Mouse (Mus musculus) hindbrain, embryonic 13.5 days (tissue): ENCODE measurements around the gene Nacc1. TPM values are rescaled to one million over a fixed set of nuclear protein-coding genes. Genes with fewer than 3 reads are reported as not detected.

Source experiments
- ATAC-seq: fragments of 200-750 bp; cut with Nextera tagmentation; 2 replicates; pipeline ENCODE4 v1.8.0; 2017; ENCODE audit warnings: moderate TSS enrichment; ENCODE audit not compliant: low FRiP score
- H3K27ac ChIP-seq: fragments of 300-500 bp; sonication (generic); 2 replicates; pipeline ENCODE4 v1.5.1; 2015; ENCODE audit warnings: inconsistent platforms, mild to moderate bottlenecking, moderate library complexity
- H3K27me3 ChIP-seq: fragments of 300-500 bp; sonication (generic); 2 replicates; pipeline ENCODE4 v1.6.1; 2015; ENCODE audit warnings: mild to moderate bottlenecking, inconsistent platforms
- H3K36me3 ChIP-seq: fragments of 300-500 bp; sonication (generic); 2 replicates; pipeline ENCODE4 v1.6.1; 2015; ENCODE audit warnings: mild to moderate bottlenecking, inconsistent platforms
- H3K4me1 ChIP-seq: fragments of 300-500 bp; sonication (generic); replicated peaks from 2 replicates; pipeline ENCODE4 v1.6.1; 2015; ENCODE audit warnings: inconsistent platforms
- H3K4me2 ChIP-seq: fragments of 300-500 bp; sonication (generic); 2 replicates; pipeline ENCODE4 v1.6.1; 2015; ENCODE audit warnings: inconsistent platforms, mild to moderate bottlenecking, moderate library complexity
- H3K4me3 ChIP-seq: fragments of 300-500 bp; sonication (generic); 2 replicates; pipeline ENCODE4 v1.5.1; 2015; ENCODE audit warnings: mild to moderate bottlenecking, inconsistent platforms
- H3K9ac ChIP-seq: fragments of 300-500 bp; sonication (generic); 2 replicates; pipeline ENCODE4 v1.6.1; 2015; ENCODE audit warnings: mild to moderate bottlenecking, inconsistent platforms
- H3K9me3 ChIP-seq: fragments of 300-500 bp; sonication (generic); 2 replicates; pipeline ENCODE4 v1.6.1; 2016; ENCODE audit warnings: inconsistent platforms
- WGBS: fragments of 180-500 bp; shearing (Covaris S2); methylation state at CpG from one replicate; pipeline ENCODE4 v1.1.7; 2015; 5-methylcytosine and 5-hydroxymethylcytosine counted together
- polyA plus RNA-seq: library from polyadenylated mRNA; unstranded; fragments of >200 nt; fragmentation: Nextera tagmentation; extraction: Ambion mirVana; gene quantifications from 2 replicates; pipeline ENCODE4 v1.2.1, GENCODE M21; 2015

The Nacc1 gene
- polyA plus RNA-seq, 1 experiment from 2014 or later: 13.7 TPM

DNA sequence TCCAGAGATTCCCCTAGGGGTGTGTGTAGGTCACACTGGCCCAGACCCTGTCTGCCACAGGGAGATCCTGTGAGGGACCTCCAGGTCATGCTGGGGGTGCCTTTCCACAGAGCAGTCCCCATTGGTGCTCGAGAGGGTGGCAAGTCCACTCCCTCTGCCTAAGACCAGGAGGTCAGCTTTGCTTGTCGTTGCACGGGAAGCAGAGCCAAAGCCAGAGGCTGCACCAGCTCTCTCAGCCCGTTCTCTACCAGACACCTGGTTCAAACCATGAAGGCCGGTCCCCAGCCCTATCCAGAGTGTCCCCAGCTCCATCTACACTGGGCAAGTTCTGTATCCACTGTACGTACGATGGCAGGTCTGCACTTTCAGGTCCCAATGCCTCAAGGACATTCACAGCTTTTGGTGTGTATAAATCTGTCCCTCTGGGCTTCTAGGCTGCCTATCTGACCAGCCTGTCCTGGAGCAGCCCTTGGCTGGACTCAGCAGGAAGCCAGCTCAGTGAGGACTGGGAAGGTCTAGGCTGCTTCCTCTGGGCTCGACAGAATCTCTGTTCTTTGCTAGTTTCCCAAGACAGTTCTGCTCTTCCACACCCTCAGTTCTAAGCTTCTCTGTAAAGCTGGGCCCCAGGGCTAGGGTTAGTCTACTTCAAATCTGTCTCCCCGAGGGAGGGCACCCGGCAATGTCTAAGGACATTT, 37.7 kb upstream of the Nacc1 start:
- ATAC-seq: no peak
- H3K9ac ChIP-seq: peak overlapping the region; percentile 55; the same call in 1 of the 2 replicates
- peaks cover 19% of the 10 kb centered on the region for H3K36me3 ChIP-seq
- no peak overlapping the region for H3K4me3 ChIP-seq
- peaks cover 52% of the 10 kb centered on the region for H3K27me3 ChIP-seq
- peaks cover 77% of the 10 kb centered on the region for H3K4me1 ChIP-seq
- H3K4me2 ChIP-seq: no peak overlapping the region
- 68% methylated on average over 10 of the region's 10 CpGs for WGBS
- H3K9me3 ChIP-seq: no peaks in the 10 kb centered on the region
- H3K27ac ChIP-seq: peak overlapping the region; percentile 89

DNA sequence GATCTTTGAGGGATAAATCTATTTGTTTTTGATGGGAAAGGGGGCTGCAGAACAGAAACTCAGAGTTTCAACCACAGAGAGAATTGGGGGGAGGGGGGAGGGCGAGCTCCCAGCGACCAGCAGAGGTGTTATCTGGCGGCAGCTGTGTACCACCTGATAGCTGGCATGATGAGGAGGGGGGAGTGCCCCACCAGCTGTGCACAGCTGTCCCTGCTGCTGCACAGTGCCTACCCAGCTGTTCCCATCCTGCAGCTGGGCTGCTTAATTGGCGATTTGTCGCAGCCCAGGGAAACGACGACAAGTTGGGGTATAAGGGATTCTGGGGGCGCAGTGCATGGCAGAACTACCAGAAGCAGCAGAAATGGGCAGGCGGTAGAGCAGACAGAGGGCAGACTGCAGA, 37.0 kb upstream of the Nacc1 start:
- no peak for ATAC-seq
- no peak overlapping the region for H3K4me2 ChIP-seq
- H3K27ac ChIP-seq: peak overlapping the region; percentile 89
- H3K27me3 ChIP-seq: peaks cover 54% of the 10 kb centered on the region
- WGBS: 42% methylated on average over 9 of the region's 9 CpGs
- H3K9me3 ChIP-seq: no peaks in the 10 kb centered on the region
- H3K4me1 ChIP-seq: peaks cover 73% of the 10 kb centered on the region
- H3K9ac ChIP-seq: peak overlapping the region; percentile 55; the same call in 1 of the 2 replicates
- no peak overlapping the region for H3K4me3 ChIP-seq
- H3K36me3 ChIP-seq: peaks cover 26% of the 10 kb centered on the region

DNA sequence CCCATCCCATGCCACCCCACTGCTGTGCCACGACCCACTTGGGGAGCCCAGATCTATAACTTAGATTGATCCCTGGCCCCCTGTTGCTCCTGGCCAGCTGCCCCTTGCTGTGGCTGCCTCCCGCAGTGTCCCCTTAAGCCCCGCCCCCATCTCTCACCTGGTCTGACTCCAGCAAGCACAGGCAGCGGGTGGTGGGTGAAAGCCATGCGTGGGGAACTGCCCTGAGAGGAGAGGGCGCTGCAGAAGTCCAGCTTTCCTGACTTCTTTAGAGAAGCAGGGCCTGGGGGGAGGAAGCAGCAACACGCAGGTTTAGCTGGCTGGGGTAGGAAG, 35.9 kb upstream of the Nacc1 start:
- Histone ChIP-seq H3K27me3 (peaks cover 64% of the 10 kb centered on the region), H3K4me2 (peak overlapping the region; percentile 26; the same call in 1 of the 2 replicates), H3K4me3 (no peak overlapping the region), H3K4me1 (peaks cover 62% of the 10 kb centered on the region), H3K36me3 (peaks cover 32% of the 10 kb centered on the region), H3K9me3 (no peaks in the 10 kb centered on the region), H3K27ac (peak overlapping the region; percentile 89), H3K9ac (peak overlapping the region; percentile 63)
- WGBS: 24% methylated on average over 7 of the region's 7 CpGs
- ATAC-seq: no peak

DNA sequence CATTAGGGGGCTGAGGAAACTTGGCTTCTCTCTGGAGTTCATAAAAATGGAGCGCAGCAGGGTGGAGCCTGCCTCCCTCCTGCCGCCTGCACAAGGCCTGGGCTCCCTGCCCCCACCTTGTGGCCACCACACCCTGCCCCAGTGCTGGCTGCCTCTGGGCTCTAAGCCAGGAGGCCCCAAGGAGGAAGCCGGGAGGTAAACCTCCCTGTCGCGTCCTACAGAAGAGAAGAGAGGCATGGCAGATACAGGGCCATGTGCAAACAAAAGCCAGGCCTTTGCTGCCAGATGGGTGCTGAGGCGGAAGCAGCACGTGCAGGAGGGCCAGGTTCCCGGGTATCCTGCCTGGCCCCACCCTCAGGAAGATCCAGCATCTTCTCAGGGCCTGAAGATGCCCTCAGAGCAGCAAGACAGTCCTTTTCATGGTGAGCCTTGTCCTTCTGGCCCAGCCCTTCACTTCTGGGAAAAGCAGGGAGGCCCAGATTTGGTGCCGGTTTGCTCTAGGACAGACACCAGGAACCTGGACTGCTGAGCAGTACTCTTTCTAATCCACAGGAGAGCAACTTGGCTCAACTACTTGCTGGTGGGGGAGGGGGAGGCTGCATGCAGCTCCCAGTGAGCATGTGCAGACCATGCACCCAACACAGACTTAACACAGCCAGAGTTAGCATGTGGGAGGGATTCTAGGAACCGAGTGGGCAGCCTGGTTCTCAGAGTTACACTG, 35.3 kb upstream of the Nacc1 start, which contains the start of gene G430095P16Rik:
Gene G430095P16Rik, plus strand, starts transcription at position 158 of the 721 bp plus-strand sequence.
- Histone ChIP-seq H3K9ac (peak within 1 kb of the TSS; percentile 63), H3K36me3 (peaks cover 32% of the 10 kb centered on the region), H3K4me2 (peak within 1 kb of the TSS; percentile 26), H3K4me1 (peaks cover 57% of the 10 kb centered on the region), H3K9me3 (no peaks in the 10 kb centered on the region), H3K27ac (peak within 1 kb of the TSS; percentile 89), H3K4me3 (no peak within 1 kb of the TSS), H3K27me3 (peaks cover 66% of the 10 kb centered on the region)
- WGBS: 13% methylated on average over 10 of the region's 10 CpGs
- peak; percentile 83 for ATAC-seq

DNA sequence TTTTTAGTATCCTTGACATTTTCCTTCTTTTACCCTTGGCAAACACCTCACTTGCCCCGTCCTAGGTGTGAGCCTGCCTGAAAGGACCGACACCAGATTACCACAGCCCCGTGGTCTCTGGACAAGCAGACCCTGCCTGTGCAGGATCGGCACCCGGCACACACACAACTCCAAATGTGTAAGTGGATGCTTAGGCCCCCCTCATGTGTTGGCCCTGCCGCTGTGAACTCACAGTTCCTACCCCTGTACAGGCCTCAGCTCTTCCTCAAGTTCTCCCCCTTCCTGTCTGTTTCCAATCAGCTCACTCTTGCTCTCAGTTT, 34.8 kb upstream of the Nacc1 start:
- no peaks in the 10 kb centered on the region for H3K9me3 ChIP-seq
- H3K27me3 ChIP-seq: peaks cover 71% of the 10 kb centered on the region
- WGBS: 61% methylated on average over 6 of the region's 6 CpGs
- ATAC-seq: peak; percentile 8; the same call in 1 of the 2 replicates
- H3K4me2 ChIP-seq: no peak overlapping the region
- 0 out of 2 replicates have a peak overlapping the region, but pooled peaks have one; percentile 19 for H3K9ac ChIP-seq
- H3K27ac ChIP-seq: peak overlapping the region; percentile 89
- H3K36me3 ChIP-seq: peaks cover 32% of the 10 kb centered on the region
- H3K4me1 ChIP-seq: peaks cover 54% of the 10 kb centered on the region
- no peak overlapping the region for H3K4me3 ChIP-seq

DNA sequence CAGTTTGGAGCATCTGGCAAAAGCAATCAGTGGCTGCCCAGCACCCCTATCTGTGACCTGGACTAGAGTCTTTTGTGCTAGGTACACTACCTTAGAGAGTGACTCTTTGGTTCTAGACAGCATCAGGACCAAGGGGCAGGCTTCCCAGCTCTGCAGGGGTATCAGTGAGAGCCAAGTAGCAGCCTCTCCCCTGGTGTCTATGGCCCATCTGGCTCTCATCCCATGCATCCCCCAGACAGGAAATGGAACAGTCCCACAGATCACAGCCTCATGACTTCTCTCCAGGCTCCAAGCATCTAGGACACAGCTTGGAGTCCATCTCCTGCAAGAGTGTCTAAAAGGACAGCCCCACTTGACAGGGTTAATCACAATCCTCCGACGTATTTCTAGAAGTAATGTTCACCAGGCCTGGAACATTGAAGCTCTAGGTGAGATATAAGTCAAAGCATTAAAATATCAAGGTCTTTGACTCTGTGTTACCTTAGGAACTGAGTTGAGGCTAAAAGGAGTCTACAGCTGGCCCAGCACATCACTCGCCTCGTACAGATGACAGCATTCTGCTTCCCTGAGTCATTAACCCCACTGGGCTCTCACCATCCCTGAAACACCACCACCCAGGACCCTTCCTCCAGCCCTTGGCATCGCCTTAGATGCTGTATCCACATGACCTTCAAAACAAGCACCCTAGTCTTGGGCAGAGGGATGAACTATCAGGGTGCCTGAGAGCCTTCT, 31.5 kb upstream of the Nacc1 start:
- 82% methylated on average over 5 of the region's 5 CpGs for WGBS
- Histone ChIP-seq H3K4me3 (no peak overlapping the region), H3K27ac (no peak overlapping the region), H3K36me3 (peaks cover 20% of the 10 kb centered on the region; the same call in 1 of the 2 replicates), H3K9ac (no peak overlapping the region), H3K4me1 (peaks cover 39% of the 10 kb centered on the region), H3K4me2 (no peak overlapping the region), H3K9me3 (no peaks in the 10 kb centered on the region), H3K27me3 (peaks cover 81% of the 10 kb centered on the region)
- no peak for ATAC-seq

DNA sequence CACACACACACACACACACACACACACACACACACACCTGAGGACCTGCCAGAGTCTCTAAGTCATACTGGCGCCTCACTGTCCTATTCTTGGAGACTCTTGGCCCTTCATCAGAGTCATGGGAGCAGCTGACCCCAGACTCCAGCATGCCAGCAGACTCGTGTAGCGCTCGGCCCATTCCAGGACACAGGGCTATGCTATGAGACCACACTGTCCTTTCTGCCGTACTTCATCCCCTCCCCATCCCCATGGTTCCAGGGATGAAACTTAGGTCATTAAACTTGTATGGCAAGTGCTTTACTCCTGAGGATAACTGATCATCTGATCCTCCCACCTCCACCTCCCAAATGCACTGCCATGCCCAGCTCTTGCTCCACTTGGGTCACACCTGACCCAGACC, 30.8 kb upstream of the Nacc1 start:
- H3K27me3 ChIP-seq: peaks cover 83% of the 10 kb centered on the region

DNA sequence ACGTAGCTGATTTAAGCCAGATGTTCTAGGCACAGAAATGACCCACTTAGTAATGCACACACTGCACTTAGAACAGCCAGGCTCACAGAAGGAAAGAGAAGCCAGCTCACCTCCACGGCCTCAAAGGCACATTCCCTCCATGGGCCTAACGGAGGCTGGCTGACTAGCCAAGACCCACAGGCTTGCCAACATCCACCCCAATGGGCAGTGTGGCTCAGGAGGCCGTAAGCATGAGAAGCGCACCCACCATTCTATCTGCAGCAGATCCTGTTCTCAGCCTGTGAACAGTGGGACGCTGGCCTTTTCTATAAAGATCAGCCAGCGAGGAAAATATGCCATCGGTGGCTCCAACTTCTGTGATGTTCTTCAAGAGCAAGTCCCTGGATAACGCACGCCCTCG, 29.1 kb upstream of the Nacc1 start:
- H3K4me1 ChIP-seq: peaks cover 42% of the 10 kb centered on the region
- no peak overlapping the region for H3K4me2 ChIP-seq
- no peak overlapping the region for H3K9ac ChIP-seq
- 87% methylated on average over 11 of the region's 11 CpGs for WGBS
- ATAC-seq: no peak
- H3K27ac ChIP-seq: 0 out of 2 replicates have a peak overlapping the region, but pooled peaks have one; percentile 35
- no peaks in the 10 kb centered on the region for H3K9me3 ChIP-seq
- H3K27me3 ChIP-seq: peaks cover 76% of the 10 kb centered on the region
- no peak overlapping the region for H3K4me3 ChIP-seq
- peaks cover 20% of the 10 kb centered on the region; the same call in 1 of the 2 replicates for H3K36me3 ChIP-seq

More for the DNA sequence above, 30.8 kb upstream of the Nacc1 start:
- H3K4me3 ChIP-seq: no peak overlapping the region
- no peak overlapping the region for H3K27ac ChIP-seq
- H3K4me1 ChIP-seq: peaks cover 39% of the 10 kb centered on the region
- WGBS: 89% methylated on average over 5 of the region's 5 CpGs
- H3K9me3 ChIP-seq: no peaks in the 10 kb centered on the region
- H3K36me3 ChIP-seq: peaks cover 20% of the 10 kb centered on the region; the same call in 1 of the 2 replicates
- no peak overlapping the region for H3K9ac ChIP-seq
- ATAC-seq: no peak
- H3K4me2 ChIP-seq: no peak overlapping the region

DNA sequence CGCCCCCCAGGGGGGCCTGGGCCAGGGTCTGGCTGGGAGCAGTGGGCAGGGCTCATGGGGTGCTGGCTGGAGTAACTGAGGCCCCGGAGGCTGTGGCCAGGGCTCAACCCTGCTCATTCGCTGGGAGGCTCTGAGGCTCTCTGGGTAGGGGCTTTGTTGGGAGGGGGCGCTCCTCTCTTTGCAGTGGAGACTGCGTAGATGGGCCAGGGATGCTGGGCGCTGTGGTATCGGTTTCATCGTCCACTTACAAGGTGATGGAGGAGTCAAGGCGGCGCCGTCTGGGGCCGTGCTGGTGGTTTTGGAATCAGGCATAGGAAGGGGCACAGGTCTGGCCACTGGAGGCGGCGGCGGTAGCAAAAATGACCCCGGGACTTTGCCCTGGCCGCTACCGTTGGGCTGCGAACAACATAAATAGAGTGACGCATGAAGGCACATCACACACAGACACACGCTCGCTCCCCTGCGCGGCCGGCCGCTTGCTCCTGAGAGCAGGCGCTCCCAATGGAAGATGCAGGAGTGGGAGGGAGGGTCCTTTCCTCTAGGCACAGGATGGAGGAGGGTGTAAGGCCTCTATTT, 28.3 kb upstream of the Nacc1 start:
- peaks cover 15% of the 10 kb centered on the region; the same call in 1 of the 2 replicates for H3K36me3 ChIP-seq
- peak overlapping the region; percentile 75 for H3K27ac ChIP-seq
- H3K4me1 ChIP-seq: peaks cover 50% of the 10 kb centered on the region
- H3K9me3 ChIP-seq: no peaks in the 10 kb centered on the region
- peak overlapping the region; percentile 44 for H3K4me2 ChIP-seq
- no peak for ATAC-seq
- peak overlapping the region; percentile 20 for H3K4me3 ChIP-seq
- H3K9ac ChIP-seq: peak overlapping the region; percentile 53; the same call in 1 of the 2 replicates
- H3K27me3 ChIP-seq: peaks cover 75% of the 10 kb centered on the region
- WGBS: 6% methylated on average over 27 of the region's 27 CpGs

DNA sequence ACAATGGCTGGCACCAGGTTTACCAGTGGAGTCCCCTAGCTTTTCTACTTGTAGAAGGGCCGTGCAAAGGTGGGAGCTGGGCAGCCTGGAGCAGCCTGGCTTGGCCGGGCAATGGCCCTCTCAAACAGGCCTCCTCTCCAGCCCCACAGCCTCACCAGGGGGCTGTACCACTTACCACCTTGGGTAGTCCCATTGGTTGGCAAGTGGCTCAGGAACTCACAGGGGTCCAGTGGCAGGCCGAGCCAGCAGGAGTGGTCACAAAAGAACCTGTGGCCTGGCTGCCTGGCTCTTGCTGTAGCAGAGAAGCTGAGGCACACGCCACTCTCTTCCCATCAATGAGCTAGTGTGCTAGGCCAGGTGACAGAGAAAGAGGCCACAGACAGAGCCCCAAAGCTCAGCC, 26.5 kb upstream of the Nacc1 start:
- WGBS: 55% methylated on average over 4 of the region's 4 CpGs
- Histone ChIP-seq H3K4me2 (no peak overlapping the region), H3K27me3 (peaks cover 70% of the 10 kb centered on the region), H3K36me3 (peaks cover 5% of the 10 kb centered on the region; the same call in 1 of the 2 replicates), H3K4me1 (peaks cover 60% of the 10 kb centered on the region), H3K9ac (peak overlapping the region; percentile 19; the same call in 1 of the 2 replicates), H3K9me3 (no peaks in the 10 kb centered on the region), H3K4me3 (no peak overlapping the region), H3K27ac (peak overlapping the region; percentile 92)
- ATAC-seq: no peak

DNA sequence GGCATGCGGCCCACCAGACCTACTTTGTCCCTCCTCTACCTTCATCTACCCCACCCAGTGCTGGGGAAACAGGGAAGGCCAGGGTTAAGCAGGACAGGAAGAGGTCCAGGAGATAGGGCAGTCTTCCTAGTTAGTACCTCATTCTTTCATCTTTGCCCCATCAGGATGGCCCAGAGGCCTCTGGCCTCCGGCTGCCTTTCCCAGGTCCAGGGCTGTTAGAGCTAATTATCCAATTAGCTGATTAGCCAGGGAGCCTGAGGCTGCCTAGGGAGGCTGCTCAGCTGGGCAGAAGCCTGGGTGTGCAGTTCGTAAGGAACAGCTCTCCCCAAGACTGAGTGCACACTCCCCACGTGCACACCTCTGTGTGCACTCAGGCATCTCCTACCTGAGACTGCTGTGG, 25.7 kb upstream of the Nacc1 start:
- peak overlapping the region; percentile 19; the same call in 1 of the 2 replicates for H3K9ac ChIP-seq
- H3K4me1 ChIP-seq: peaks cover 66% of the 10 kb centered on the region
- peak overlapping the region; percentile 92 for H3K27ac ChIP-seq
- 46% methylated on average over 4 of the region's 4 CpGs for WGBS
- H3K4me2 ChIP-seq: no peak overlapping the region
- no peaks in the 10 kb centered on the region for H3K36me3 ChIP-seq
- H3K4me3 ChIP-seq: no peak overlapping the region
- peaks cover 68% of the 10 kb centered on the region for H3K27me3 ChIP-seq
- ATAC-seq: no peak
- no peaks in the 10 kb centered on the region for H3K9me3 ChIP-seq

DNA sequence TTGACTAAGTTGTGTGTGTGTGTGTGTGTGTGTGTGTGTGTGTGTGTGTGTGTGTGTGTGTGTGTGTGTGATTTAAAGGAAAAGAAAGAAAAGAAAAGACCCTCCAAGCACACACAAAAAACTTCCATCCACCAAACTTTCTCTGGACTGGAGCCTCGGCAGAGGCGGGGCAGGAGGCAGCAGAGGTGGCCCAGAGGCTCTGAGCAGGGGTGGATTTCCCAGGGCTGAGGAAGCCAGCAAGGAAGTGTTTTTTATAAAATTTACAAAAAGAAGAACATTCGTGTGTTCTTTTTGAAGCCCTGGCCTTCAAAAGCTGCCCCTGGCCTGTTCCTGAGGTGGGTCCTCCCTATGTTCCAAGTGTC, 25.1 kb upstream of the Nacc1 start:
- Histone ChIP-seq H3K9ac (0 out of 2 replicates have a peak overlapping the region, but pooled peaks have one; percentile 19), H3K36me3 (no peaks in the 10 kb centered on the region), H3K9me3 (no peaks in the 10 kb centered on the region), H3K4me2 (no peak overlapping the region), H3K27me3 (peaks cover 69% of the 10 kb centered on the region), H3K27ac (peak overlapping the region; percentile 92), H3K4me3 (no peak overlapping the region), H3K4me1 (peaks cover 73% of the 10 kb centered on the region)
- peak; percentile 22; the same call in 1 of the 2 replicates for ATAC-seq
- 24% methylated on average over 3 of the region's 3 CpGs for WGBS
